Mouse (Mus musculus) E14TG2a.4 (cell line): ENCODE data around the gene Apoh.

Experiments used
- H3K27me3 ChIP-seq: 2 replicates; pipeline ENCODE4 v1.6.1; 2014; ENCODE audit warnings: low read length, control low read depth; ENCODE audit not compliant: insufficient read depth
- H3K36me3 ChIP-seq: 2 replicates; pipeline ENCODE4 v1.6.1; 2014; ENCODE audit warnings: low read length, control low read depth; ENCODE audit not compliant: insufficient read depth
- H3K4me1 ChIP-seq: replicated peaks from 2 replicates; pipeline ENCODE4 v1.6.1; 2014; ENCODE audit warnings: low read depth, low read length, control low read depth
- H3K4me3 ChIP-seq: replicated peaks from 2 replicates; pipeline ENCODE4 v1.5.1; 2014; ENCODE audit warnings: mild to moderate bottlenecking, low read length
- H3K9me3 ChIP-seq: 2 replicates; pipeline ENCODE4 v1.6.1; 2014; ENCODE audit warnings: low read length, control low read depth
- CTCF ChIP-seq: conservative IDR thresholded peaks from 2 replicates; pipeline ENCODE4 v1.5.1; 2014; ENCODE audit warnings: low read length
- NANOG ChIP-seq: IDR thresholded peaks from 2 replicates; pipeline ENCODE4 v1.6.1; 2014; ENCODE audit warnings: borderline replicate concordance, low read length, mixed read lengths
- POU5F1 ChIP-seq: IDR thresholded peaks from 2 replicates; pipeline ENCODE4 v1.6.1; 2014; ENCODE audit warnings: low read length, borderline replicate concordance

The Apoh gene

DNA sequence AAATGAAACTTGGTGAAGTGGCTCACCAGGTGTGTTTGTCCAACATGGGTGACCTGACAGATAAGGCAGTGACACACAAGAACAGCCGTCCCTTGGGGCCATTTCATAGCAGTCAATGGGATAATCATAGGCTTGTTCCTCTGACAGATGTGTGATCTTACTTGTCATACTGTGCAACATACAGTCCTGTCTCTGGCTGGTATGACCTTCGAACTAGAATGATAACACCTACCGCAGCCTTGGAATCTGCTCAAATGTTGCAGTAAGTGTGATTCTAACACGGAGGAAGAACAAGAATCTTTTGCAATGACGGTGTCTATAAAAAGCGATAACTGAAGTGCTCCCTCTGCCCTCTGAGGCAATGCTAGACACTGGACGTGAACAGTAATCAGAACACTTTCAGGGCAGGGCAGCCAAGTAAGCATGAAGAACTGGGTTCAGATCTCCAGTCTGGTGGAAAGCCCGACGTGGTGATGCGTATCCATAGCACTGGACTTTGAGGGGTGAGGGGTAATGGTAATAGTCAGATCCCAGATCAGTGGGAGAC is 9.8 kb downstream of the Apoh start:
- H3K4me3 ChIP-seq, result no peak overlapping the region
- no peaks in the 10 kb centered on the region for H3K9me3 ChIP-seq
- peaks cover 11% of the 10 kb centered on the region; the same call in 1 of the 2 replicates for H3K27me3 ChIP-seq
- TF ChIP-seq CTCF (no peak), NANOG (no peak), POU5F1 (no peak)
- H3K4me1 ChIP-seq, result no peaks in the 10 kb centered on the region
- H3K36me3 ChIP-seq, result no peaks in the 10 kb centered on the region

DNA sequence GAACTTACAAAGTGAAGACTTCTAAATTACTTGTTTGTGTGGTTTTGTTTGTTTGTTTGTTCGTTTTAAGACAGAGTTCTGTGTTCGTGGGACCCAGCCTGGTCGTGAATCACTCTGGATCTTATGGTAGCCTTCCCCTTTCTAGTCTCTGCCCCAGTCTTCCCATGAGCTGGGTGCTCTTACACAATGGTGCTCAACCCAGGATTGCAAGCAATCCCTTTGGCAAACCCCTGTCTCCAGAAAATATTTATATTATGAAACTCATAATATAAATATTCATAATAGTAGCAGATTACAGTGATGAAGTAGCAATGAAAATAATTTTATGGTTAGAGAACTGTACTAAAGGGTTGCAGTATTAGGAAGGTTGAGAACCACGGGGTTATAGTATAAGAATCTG is 12.9 kb downstream of the Apoh start:
- Histone ChIP-seq H3K36me3 (no peaks in the 10 kb centered on the region), H3K4me1 (no peaks in the 10 kb centered on the region), H3K27me3 (0 out of 2 replicates have a peak, but pooled peaks cover 5% of the 10 kb centered on the region), H3K9me3 (no peaks in the 10 kb centered on the region), H3K4me3 (no peak overlapping the region)
- TF ChIP-seq NANOG, result no peak
- no peak for TF ChIP-seq CTCF
- no peak for TF ChIP-seq POU5F1

DNA sequence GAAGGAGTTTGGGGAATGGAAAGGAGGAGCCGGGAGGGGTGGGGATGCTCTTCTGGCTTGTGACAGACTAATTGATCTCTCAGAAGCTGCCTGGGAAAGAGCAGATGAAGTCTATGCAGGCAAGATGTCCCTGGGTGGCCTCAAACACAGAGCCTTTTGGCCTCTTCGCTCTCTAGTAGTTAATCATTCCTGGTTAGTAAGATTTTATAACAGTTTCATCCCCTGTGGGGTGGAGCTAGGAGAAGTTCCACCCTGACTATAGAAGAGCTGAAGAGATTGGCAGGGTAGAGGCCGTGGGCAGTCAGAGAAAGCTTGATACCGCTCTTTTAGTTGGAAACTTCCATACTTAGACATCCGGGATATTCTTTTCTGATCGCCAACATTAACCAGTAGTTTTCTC is 15.8 kb downstream of the Apoh start:
- Histone ChIP-seq H3K27me3 (0 out of 2 replicates have a peak, but pooled peaks cover 5% of the 10 kb centered on the region), H3K9me3 (no peaks in the 10 kb centered on the region), H3K36me3 (no peaks in the 10 kb centered on the region), H3K4me1 (no peaks in the 10 kb centered on the region), H3K4me3 (no peak overlapping the region)
- TF ChIP-seq CTCF (no peak), NANOG (no peak), POU5F1 (no peak)

DNA sequence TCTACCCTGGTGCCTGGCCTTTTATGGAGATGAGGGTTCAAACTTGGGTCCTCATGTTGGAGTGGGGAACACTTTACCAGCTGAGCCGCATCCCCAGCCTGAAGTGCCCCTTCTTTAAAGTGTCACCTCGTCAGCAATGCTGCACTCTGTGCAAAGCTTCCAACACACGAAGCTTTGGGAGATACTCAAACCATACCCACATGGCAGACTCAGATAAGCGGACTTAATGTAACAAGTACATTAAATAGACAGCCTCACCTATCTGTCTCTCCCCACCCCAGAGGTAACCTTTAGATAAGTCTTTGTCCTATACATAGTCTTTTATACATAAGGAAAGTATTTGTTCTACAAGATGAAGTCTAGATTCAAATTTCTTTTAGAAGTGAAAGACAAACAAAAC is 17.8 kb downstream of the Apoh start:
- Histone ChIP-seq H3K4me3 (no peak overlapping the region), H3K9me3 (no peaks in the 10 kb centered on the region), H3K36me3 (no peaks in the 10 kb centered on the region), H3K4me1 (peaks cover 13% of the 10 kb centered on the region), H3K27me3 (peaks cover 14% of the 10 kb centered on the region; the same call in 1 of the 2 replicates)
- TF ChIP-seq CTCF (no peak), NANOG (no peak), POU5F1 (no peak)

DNA sequence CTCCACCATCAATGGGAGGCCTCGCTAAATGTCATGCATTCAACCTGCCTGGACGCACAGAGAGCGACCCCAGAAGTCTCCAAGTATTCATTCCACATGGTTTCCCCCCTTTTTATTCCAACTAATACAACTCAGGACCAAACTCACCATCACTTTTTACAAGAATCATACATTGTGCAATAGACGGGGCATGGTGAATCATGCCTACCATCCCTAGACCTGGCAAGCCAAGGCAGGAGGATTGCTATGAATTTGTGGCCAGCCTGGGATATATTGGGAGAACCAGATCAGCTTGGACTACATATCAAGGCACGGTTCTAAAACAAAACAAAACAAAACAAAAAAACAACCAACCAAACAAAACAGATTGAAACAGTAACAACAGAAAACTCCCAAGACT is 19.8 kb downstream of the Apoh start:
- H3K9me3 ChIP-seq, result no peaks in the 10 kb centered on the region
- no peak overlapping the region for H3K4me3 ChIP-seq
- peaks cover 25% of the 10 kb centered on the region for H3K27me3 ChIP-seq
- no peaks in the 10 kb centered on the region for H3K36me3 ChIP-seq
- H3K4me1 ChIP-seq, result peaks cover 13% of the 10 kb centered on the region
- no peak for TF ChIP-seq CTCF

DNA sequence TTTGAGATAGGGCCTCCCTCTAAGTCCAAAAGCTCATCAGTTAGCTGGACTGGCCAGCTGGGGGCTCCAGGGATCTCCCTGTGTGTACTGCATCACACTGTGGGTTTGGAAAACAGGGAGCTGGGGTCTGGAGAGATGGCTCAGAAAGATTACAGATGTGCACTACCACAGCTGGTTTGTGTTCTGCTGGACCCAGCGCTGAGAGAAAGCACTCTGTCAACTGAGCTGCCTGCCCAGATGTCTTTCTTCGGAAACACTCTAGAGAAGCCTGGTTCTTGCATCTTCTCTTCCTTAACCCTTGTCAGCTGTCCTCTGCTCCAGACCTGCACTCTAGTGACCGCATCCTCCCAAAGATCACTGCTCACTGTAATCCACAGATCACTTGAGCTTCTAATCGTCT is 20.8 kb downstream of the Apoh start:
- Histone ChIP-seq H3K4me3 (no peak overlapping the region), H3K27me3 (peaks cover 22% of the 10 kb centered on the region), H3K9me3 (no peaks in the 10 kb centered on the region), H3K4me1 (peaks cover 13% of the 10 kb centered on the region), H3K36me3 (no peaks in the 10 kb centered on the region)
- TF ChIP-seq POU5F1 (no peak), NANOG (no peak), CTCF (no peak)

DNA sequence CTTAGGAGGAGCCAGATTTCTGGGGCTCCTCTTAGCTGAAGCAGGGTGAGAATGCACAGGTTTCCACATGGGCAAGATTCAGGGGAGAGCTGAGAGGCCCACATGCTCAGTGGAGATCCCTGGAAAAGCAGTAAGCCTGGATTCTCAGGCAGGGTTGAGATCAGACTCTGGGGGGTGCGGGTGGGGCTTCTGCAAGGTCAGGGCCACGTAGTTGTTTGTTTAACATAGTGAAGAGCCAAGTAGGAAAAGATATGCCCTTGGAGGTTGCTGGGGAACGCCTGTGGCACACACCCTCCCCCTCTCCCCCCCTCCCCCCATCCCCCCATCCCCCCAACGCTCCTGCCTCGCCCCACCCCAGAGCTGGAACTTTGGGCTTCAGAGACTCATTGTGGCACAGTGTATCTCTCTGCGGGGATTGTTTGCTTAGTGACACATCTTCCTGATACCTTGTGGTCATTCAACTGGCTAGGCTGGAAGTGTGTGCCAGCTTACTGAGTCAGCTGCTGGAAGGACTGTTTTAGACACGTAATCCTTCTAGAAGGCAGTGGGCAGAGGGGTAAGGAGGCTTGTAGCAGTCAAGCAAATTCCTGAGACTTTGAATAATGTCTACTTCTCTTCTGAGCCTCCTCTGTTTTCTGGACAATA is 21.9 kb downstream of the Apoh start:
- no peaks in the 10 kb centered on the region for H3K36me3 ChIP-seq

DNA sequence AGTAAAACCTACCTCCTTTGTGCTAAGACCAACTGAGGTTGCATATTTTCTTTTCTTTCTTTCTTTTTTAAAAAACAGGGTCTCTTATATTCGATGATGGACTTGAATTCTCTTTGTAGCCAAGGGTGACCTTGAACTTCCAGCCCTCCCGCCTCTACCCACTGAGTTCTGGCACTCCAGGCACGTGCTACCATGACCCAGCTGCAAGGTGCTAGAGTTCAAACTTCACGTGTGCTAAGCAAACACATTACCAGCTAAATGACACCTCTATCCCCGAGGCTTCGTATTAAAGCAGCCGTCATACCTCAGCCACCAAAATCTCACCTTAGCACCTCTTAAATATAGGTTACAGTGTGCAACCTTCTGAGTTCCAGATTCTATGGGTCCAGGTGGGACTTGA is 22.4 kb downstream of the Apoh start:
- Histone ChIP-seq H3K4me1 (peaks cover 13% of the 10 kb centered on the region), H3K4me3 (no peak overlapping the region), H3K36me3 (no peaks in the 10 kb centered on the region), H3K9me3 (no peaks in the 10 kb centered on the region), H3K27me3 (peaks cover 22% of the 10 kb centered on the region)
- TF ChIP-seq NANOG (no peak), CTCF (no peak), POU5F1 (no peak)

More for the DNA sequence above, 21.9 kb downstream of the Apoh start:
- Histone ChIP-seq H3K4me3 (no peak overlapping the region), H3K27me3 (peaks cover 22% of the 10 kb centered on the region), H3K9me3 (no peaks in the 10 kb centered on the region), H3K4me1 (peaks cover 13% of the 10 kb centered on the region)
- no peak for TF ChIP-seq NANOG
- TF ChIP-seq CTCF, result no peak
- TF ChIP-seq POU5F1, result no peak

DNA sequence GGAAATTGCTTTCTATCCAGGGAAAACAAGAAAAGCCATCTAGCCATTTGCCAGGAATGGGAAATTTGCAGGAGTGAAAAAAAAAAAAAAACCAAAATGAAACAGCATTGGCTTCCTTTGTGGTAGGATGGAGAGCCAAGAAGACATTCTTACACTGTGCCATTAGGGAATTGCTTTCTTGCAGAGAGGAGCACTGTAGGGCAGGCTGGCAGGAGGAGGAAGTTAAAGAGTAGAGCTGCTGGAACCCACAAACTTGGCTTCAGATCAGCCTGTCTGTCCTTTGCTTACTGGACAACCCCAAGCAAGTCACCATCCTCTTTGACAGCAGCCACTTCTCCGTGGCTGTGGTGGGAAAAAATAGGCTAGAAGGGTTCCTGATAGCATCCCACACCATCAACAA is 23.9 kb downstream of the Apoh start:
- Histone ChIP-seq H3K27me3 (peaks cover 22% of the 10 kb centered on the region), H3K4me3 (no peak overlapping the region), H3K4me1 (peaks cover 13% of the 10 kb centered on the region), H3K36me3 (no peaks in the 10 kb centered on the region), H3K9me3 (no peaks in the 10 kb centered on the region)
- TF ChIP-seq NANOG (no peak), CTCF (no peak), POU5F1 (no peak)
